Mouse (Mus musculus): ENCODE results near the gene Rtp4. TPM values are rescaled to one million over a fixed set of nuclear protein-coding genes. Genes with fewer than 3 reads are reported as not detected.

Rtp4 gene
- polyA plus RNA-seq, 1 experiment from 2014 or later, result 2.0 TPM

DNA sequence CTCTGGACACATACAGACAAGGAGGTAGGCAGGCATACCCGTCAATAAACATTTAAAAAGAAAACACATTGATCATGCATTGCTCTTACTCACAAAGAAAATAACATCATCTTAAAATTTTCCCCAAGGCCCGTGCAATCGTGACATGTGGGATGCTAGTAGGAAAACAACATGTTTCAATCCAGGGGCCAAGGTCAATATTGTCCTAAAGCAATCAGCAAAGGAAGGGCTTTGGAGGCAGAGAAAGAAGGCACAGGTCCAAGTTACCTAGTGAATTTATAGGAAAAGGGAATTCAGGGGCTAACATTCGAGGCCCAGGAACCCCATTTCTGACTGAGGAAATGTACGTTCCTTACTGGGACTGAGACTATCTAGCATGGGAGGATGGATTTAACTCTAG, 2.9 kb upstream of the Rtp4 start:
- no peak overlapping the region for H3K4me3 ChIP-seq
- H3K27ac ChIP-seq, result no peak overlapping the region
- H3K27me3 ChIP-seq (replicated peaks), result no peaks in the 10 kb centered on the region
- H3K36me3 ChIP-seq, result peaks cover 14% of the 10 kb centered on the region
- no peaks in the 10 kb centered on the region for H3K9me3 ChIP-seq
- H3K4me2 ChIP-seq (replicated peaks), result peak overlapping the region; percentile 74; the same call in 1 of the 2 replicates
- ATAC-seq (ENCODE audit: low FRiP score, low read depth), result no peak
- H3K4me1 ChIP-seq, result peaks cover 33% of the 10 kb centered on the region
- no peak overlapping the region for H3K9ac ChIP-seq
- 88% methylated on average over 5 of the region's 5 CpGs for WGBS

DNA sequence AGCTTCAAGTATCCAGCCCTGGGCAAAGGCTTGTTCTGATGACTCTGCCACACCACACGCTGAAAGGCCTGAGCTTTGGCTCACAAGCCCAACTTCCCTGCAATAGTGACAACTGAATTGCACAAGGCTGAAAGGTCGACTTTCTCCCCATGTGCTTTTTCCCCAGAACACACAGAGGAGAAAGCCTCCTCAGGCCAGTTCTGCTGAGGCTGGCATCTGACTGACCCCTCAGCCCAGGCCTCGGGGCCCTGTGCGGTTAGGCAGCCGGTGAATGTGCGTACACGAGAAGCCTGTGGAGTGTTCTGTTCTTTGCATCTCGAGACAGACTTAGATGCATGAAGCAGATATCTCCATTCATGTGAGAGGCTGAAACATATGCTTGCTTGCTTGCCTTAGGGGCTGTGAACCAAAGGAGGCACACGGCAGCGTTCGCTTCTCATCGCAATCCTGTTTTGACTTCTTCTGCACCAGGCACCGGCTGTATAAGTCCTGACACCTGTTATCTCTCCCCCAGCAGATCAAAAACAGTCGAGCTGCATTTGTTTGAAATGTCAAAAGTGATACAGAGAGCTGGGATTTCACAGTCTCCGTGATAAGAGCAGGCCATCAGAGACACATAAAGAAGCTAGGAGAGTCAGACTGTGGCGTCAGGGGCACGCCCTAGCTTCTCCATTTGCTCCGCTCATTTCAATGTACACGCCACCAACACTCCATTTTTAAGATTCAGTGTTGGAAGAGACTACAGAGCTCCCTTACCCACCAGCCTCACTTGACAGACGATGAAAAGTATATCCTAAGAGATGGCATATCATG, 2.1 kb upstream of the Rtp4 start:
- H3K27ac ChIP-seq, result no peak overlapping the region
- ATAC-seq (ENCODE audit: low FRiP score, low read depth), result no peak
- H3K4me3 ChIP-seq, result no peak overlapping the region
- 0 out of 2 replicates have a peak overlapping the region, but pooled peaks have one; percentile 9 for H3K9ac ChIP-seq
- peaks cover 40% of the 10 kb centered on the region for H3K4me1 ChIP-seq
- H3K27me3 ChIP-seq (replicated peaks), result no peaks in the 10 kb centered on the region
- peaks cover 9% of the 10 kb centered on the region for H3K36me3 ChIP-seq
- WGBS, result 77% methylated on average over 20 of the region's 20 CpGs
- no peaks in the 10 kb centered on the region for H3K9me3 ChIP-seq
- H3K4me2 ChIP-seq (replicated peaks), result peak overlapping the region; percentile 74

DNA sequence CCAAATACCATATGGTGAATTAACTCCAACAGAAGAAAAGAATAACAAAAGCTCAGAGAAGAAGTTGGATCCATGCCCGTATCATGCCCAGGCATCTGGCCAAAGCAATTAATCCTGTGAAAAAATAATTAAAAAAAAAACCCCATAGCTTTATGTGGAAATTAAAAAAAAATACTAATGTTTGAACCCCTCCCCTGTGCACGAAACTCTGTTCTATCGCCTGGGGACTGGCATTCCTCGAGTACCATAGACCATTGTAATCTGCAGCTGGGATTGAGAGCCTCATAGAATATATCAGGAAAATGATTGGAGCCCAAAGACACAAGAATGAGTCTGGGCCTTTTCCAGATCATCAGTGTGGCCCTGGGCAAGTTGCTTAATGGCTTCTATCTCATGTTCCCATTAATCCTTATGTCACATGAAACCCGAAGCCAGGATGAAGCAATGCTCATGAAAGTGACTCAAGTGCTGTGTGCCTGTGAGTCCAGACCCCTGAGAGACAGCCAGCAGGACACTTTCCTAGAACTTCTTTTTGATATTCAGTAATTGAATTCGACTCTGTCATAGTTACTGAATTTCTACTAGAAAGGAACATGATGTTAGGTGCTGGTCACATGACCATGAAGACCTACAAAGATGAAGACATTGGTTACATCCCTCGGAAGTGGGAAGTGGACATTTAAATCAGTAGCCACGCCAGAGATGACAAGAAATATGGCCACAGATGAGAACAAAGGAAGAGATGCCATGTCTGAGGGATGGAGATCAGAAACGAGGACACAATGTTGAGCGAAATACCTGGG, 1.3 kb upstream of the Rtp4 start:
- 65% methylated on average over 10 of the region's 10 CpGs for WGBS
- H3K36me3 ChIP-seq, result peaks cover 3% of the 10 kb centered on the region
- H3K9ac ChIP-seq, result no peak overlapping the region
- peak overlapping the region; percentile 74 for H3K4me2 ChIP-seq (replicated peaks)
- no peak for ATAC-seq (ENCODE audit: low FRiP score, low read depth)
- H3K27ac ChIP-seq, result no peak overlapping the region
- peaks cover 42% of the 10 kb centered on the region for H3K4me1 ChIP-seq
- no peaks in the 10 kb centered on the region for H3K27me3 ChIP-seq (replicated peaks)
- H3K4me3 ChIP-seq, result peak overlapping the region; percentile 52; the same call in 1 of the 2 replicates
- H3K9me3 ChIP-seq, result no peaks in the 10 kb centered on the region

DNA sequence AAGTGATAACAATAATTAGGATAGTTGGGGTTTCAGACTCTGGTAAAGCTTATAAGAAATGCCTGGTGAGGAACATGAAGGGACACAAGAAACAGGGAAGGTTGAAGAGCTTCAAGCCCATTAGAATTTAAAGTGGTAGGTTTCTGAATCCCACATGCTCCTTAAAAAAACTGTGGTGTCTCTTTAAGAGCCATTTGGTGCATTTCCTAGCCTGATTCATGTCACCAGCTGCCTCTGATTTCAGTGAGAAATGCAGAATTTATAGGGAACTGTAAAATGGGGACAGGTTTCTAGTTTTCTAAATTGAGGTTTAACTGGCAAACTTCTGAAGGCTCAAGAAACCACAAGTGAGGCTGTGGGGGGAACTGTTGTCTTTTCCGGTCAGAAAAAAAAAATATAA, 320 bp upstream of the Rtp4 start:
- H3K27me3 ChIP-seq (replicated peaks), result no peaks in the 10 kb centered on the region
- H3K4me3 ChIP-seq, result peak overlapping the region; percentile 52
- H3K4me2 ChIP-seq (replicated peaks), result peak overlapping the region; percentile 74
- peak overlapping the region; percentile 75; the same call in 1 of the 2 replicates for H3K27ac ChIP-seq
- no peaks in the 10 kb centered on the region for H3K36me3 ChIP-seq
- H3K9me3 ChIP-seq, result no peaks in the 10 kb centered on the region
- H3K9ac ChIP-seq, result peak overlapping the region; percentile 70
- no peak for ATAC-seq (ENCODE audit: low FRiP score, low read depth)
- WGBS, result 19% methylated on average over 1 of the region's 1 CpGs
- H3K4me1 ChIP-seq, result peaks cover 42% of the 10 kb centered on the region

DNA sequence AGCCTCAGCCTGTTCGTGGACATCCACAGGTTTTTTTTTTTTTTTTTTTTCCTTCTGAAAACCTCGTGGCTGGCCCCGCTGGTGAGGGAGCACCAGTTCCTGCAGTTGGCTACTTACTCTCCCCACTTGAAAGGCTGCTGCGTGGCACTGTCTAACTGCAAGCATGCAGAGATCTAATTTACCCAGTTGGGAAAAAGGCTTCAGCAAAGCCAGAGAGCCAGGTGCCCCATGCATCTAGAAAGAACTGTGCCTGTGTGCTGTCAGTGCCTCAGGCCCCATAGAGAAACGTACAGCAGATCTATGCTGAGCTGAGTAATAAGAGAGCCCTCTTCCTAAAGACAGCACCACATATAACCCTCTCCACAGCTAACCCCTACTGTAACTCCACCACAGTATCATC, 1.0 kb downstream of the Rtp4 start:
- Histone ChIP-seq H3K27me3 (replicated peaks) (no peaks in the 10 kb centered on the region), H3K4me3 (no peak overlapping the region), H3K36me3 (no peaks in the 10 kb centered on the region), H3K9me3 (no peaks in the 10 kb centered on the region), H3K9ac (no peak overlapping the region), H3K27ac (peak overlapping the region; percentile 12; the same call in 1 of the 2 replicates), H3K4me2 (replicated peaks) (peak overlapping the region; percentile 74), H3K4me1 (peaks cover 40% of the 10 kb centered on the region)
- ATAC-seq (ENCODE audit: low FRiP score, low read depth), result peak; percentile 42
- WGBS, result 14% methylated on average over 5 of the region's 5 CpGs

DNA sequence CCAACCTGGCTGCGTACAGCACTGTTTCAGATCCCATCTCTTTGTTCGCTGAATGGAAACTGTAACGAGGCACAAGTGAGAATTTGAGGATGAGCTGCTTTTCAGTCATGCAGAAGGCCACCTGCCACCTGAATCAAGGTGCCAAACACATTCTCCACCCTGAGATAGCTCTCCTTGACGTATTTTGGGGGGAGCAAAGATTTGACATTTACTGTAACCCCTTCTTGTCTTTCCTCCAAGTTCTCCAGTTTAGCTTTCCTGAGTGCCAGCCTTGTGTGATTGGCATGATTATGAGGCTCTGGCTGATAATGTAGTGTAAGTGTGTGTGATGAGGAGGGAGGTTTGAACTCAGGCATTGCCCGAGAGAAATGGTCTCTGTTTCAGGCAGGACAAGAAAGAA, 2.0 kb downstream of the Rtp4 start:
- 78% methylated on average over 5 of the region's 5 CpGs for WGBS
- Histone ChIP-seq H3K4me1 (peaks cover 40% of the 10 kb centered on the region), H3K27ac (no peak overlapping the region)

DNA sequence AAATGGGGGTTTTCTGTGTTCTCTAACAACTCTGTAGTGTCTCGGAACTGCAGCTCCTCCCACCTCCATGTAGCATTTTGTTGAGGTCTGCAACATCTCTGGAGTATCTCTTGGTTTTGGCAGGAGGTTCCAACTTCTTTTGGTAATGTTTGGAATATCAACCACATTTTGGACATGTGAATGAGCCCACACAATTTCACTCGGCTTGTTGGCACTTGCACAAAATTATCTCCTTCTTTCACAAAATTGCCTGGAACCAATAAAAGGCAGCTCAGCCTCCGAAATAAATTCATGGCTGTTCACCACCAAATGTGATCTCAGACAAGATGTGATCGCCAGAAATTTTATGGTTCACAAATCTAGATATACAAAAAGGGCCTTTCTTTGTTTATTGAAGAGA, 9.1 kb downstream of the Rtp4 start:
- H3K4me1 ChIP-seq, result no peaks in the 10 kb centered on the region
- no peak overlapping the region for H3K9ac ChIP-seq
- H3K4me2 ChIP-seq (replicated peaks), result no peak overlapping the region
- 84% methylated on average over 4 of the region's 4 CpGs for WGBS
- no peaks in the 10 kb centered on the region for H3K9me3 ChIP-seq
- H3K27me3 ChIP-seq (replicated peaks), result no peaks in the 10 kb centered on the region
- no peak overlapping the region for H3K4me3 ChIP-seq
- H3K36me3 ChIP-seq, result no peaks in the 10 kb centered on the region
- ATAC-seq (ENCODE audit: low FRiP score, low read depth), result no peak
- H3K27ac ChIP-seq, result no peak overlapping the region

More for the DNA sequence above, 2.0 kb downstream of the Rtp4 start:
- ATAC-seq (ENCODE audit: low FRiP score, low read depth), result no peak
- Histone ChIP-seq H3K4me3 (no peak overlapping the region), H3K9me3 (no peaks in the 10 kb centered on the region), H3K36me3 (no peaks in the 10 kb centered on the region), H3K4me2 (replicated peaks) (no peak overlapping the region), H3K9ac (no peak overlapping the region), H3K27me3 (replicated peaks) (no peaks in the 10 kb centered on the region)

DNA sequence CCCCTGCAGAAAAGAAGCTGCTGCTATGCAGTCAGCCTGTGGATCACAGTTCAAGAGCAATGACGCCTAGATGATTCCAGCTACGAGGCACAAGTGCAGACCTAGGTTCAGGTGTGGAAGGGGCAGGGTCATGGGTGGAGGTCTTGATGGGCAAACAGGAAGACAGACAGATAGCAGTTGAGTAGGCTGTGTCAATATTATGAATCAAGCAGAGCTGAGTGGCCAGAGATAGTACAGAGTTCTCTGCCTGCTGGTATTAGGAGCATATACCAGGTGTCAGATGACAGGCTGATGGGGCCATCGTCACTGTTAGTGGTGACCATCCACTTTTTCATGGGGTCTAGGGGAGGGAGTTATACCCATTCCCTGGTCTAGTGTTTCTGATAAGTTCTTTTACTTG, 13.6 kb downstream of the Rtp4 start:
- no peak overlapping the region for H3K4me3 ChIP-seq
- no peak for ATAC-seq (ENCODE audit: low FRiP score, low read depth)
- no peaks in the 10 kb centered on the region for H3K9me3 ChIP-seq
- H3K27me3 ChIP-seq (replicated peaks), result no peaks in the 10 kb centered on the region
- no peak overlapping the region for H3K27ac ChIP-seq
- no peaks in the 10 kb centered on the region for H3K36me3 ChIP-seq
- no peaks in the 10 kb centered on the region for H3K4me1 ChIP-seq
- no peak overlapping the region for H3K4me2 ChIP-seq (replicated peaks)
- 84% methylated on average over 3 of the region's 3 CpGs for WGBS
- H3K9ac ChIP-seq, result no peak overlapping the region

DNA sequence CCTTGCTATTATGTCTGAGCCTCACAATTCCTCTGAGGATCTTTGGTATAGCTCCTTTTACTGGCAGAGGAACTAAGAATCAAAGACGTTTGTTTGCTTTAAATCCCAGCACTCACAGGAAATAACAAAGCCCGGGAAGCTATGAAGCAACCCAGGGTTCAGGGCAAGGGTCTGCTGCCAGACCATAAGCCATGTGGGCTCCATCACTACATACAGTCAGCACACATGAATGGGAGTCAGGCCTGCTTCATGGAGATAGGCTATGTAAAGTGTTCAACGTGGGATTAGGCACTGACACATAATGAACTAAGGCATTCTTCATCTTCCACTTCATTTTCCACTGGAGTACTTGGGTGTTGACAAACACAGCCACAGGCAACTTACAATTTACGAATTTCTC, 21.0 kb downstream of the Rtp4 start:
- H3K36me3 ChIP-seq, result no peaks in the 10 kb centered on the region
- no peaks in the 10 kb centered on the region for H3K9me3 ChIP-seq
- H3K4me1 ChIP-seq, result no peaks in the 10 kb centered on the region
- no peak overlapping the region for H3K27ac ChIP-seq
- H3K4me2 ChIP-seq (replicated peaks), result no peak overlapping the region
- 68% methylated on average over 4 of the region's 4 CpGs for WGBS
- no peak overlapping the region for H3K4me3 ChIP-seq
- H3K27me3 ChIP-seq (replicated peaks), result no peaks in the 10 kb centered on the region
- no peak for ATAC-seq (ENCODE audit: low FRiP score, low read depth)
- H3K9ac ChIP-seq, result no peak overlapping the region

DNA sequence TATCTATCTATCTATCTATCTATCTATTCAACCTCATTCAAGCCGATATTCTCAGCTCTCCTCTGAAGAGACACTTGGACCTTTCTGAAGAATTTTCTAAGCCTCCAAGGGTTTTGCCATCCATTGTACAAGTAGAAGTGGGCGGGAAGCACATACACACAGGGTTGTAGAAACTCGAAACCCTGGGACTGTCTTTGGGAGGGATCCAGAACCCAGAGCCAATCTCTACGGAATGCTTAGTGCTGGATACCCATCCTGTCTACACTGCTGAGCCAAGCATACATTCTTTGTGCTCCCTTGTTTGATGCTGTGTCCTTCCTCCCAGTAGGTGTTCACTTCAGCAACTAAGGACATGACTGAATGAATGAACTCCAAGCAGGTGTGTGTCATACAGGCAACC, 22.8 kb downstream of the Rtp4 start:
- no peak overlapping the region for H3K27ac ChIP-seq
- H3K9me3 ChIP-seq, result no peaks in the 10 kb centered on the region
- H3K9ac ChIP-seq, result no peak overlapping the region
- no peaks in the 10 kb centered on the region for H3K36me3 ChIP-seq
- ATAC-seq (ENCODE audit: low FRiP score, low read depth), result no peak
- 81% methylated on average over 4 of the region's 4 CpGs for WGBS
- H3K4me3 ChIP-seq, result no peak overlapping the region
- no peak overlapping the region for H3K4me2 ChIP-seq (replicated peaks)
- H3K4me1 ChIP-seq, result no peaks in the 10 kb centered on the region
- H3K27me3 ChIP-seq (replicated peaks), result no peaks in the 10 kb centered on the region

DNA sequence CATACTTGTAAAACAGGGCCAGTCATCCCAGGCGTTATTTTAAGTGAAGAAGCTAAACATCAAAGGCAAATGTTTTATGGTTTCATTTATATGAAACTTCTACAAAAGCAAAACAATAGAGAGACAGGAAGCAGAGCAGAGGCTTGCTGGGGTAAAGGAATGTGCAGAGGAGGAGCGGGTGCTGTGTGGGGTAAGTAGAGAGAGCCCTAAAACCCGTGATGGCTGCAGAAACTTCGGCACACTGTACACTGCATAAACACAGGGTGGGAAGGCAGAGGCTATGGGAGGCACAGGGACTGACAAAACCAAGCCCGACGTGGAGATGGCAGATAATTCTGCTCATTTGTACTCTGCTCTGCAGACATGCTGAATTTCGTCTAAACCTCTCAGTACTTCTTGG, 24.3 kb downstream of the Rtp4 start:
- Histone ChIP-seq H3K4me2 (replicated peaks) (no peak overlapping the region), H3K27ac (no peak overlapping the region), H3K27me3 (replicated peaks) (no peaks in the 10 kb centered on the region), H3K4me1 (no peaks in the 10 kb centered on the region), H3K4me3 (no peak overlapping the region), H3K9me3 (no peaks in the 10 kb centered on the region), H3K36me3 (no peaks in the 10 kb centered on the region), H3K9ac (no peak overlapping the region)
- 46% methylated on average over 7 of the region's 7 CpGs for WGBS
- ATAC-seq (ENCODE audit: low FRiP score, low read depth), result no peak

DNA sequence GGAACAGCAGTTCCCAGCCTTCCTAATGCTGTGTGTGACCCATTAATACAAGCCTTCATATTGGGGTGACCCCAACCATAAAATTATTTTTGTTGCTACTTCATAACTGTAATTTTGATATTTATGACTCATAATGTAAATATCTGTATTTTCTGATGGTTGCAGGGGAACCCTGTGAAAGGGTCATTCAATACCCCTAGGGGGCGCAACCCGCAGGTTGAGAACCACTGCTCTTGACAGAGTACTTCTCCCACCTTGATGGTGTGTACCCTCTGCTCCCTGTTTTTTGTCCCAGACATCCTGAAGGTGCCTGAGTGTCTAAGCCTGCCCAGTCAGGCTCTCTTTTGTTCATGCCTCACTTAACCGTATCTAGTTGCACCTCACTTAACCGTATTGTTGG, 27.7 kb downstream of the Rtp4 start:
- ATAC-seq (ENCODE audit: low FRiP score, low read depth), result no peak
- H3K9ac ChIP-seq, result no peak overlapping the region
- no peak overlapping the region for H3K27ac ChIP-seq
- H3K9me3 ChIP-seq, result no peaks in the 10 kb centered on the region
- H3K4me1 ChIP-seq, result no peaks in the 10 kb centered on the region
- H3K4me3 ChIP-seq, result no peak overlapping the region
- no peak overlapping the region for H3K4me2 ChIP-seq (replicated peaks)
- H3K27me3 ChIP-seq (replicated peaks), result no peaks in the 10 kb centered on the region
- 91% methylated on average over 4 of the region's 4 CpGs for WGBS
- H3K36me3 ChIP-seq, result no peaks in the 10 kb centered on the region
